Mouse (Mus musculus) kidney, adult 2 months (tissue): ENCODE results near the gene Dand5. TPM values are rescaled to one million over a fixed set of nuclear protein-coding genes. Genes with fewer than 3 reads are reported as not detected.

ENCODE experiments used
- DNase-seq: peaks from one replicate; pipeline ENCODE4 v3.0.0; 2021
- H3K27ac ChIP-seq: fragments of 200-500 bp; 2 replicates; pipeline ENCODE4 v1.5.1; 2012; ENCODE audit warnings: low read depth, low read length, control low read depth, inconsistent platforms; ENCODE audit not compliant: insufficient read depth
- H3K27me3 ChIP-seq: fragments of 200-500 bp; replicated peaks from 2 replicates; pipeline ENCODE4 v1.6.1; 2012; ENCODE audit warnings: mild to moderate bottlenecking, moderate library complexity, low read length, inconsistent platforms; ENCODE audit not compliant: control insufficient read depth, insufficient read depth
- H3K36me3 ChIP-seq: fragments of 200-500 bp; 2 replicates; pipeline ENCODE4 v1.6.1; 2012; ENCODE audit warnings: mild to moderate bottlenecking, moderate library complexity, low read length, inconsistent platforms; ENCODE audit not compliant: control insufficient read depth, insufficient read depth
- H3K4me1 ChIP-seq: fragments of 200-500 bp; 2 replicates; pipeline ENCODE4 v1.6.1; 2011; ENCODE audit warnings: low read length; ENCODE audit not compliant: control insufficient read depth, insufficient read depth
- H3K4me3 ChIP-seq: fragments of 200-500 bp; 2 replicates; pipeline ENCODE4 v1.5.1; 2011; ENCODE audit warnings: mild to moderate bottlenecking, low read depth, low read length, control low read depth; ENCODE audit not compliant: insufficient read depth
- CTCF ChIP-seq: fragments of 200-500 bp; conservative IDR thresholded peaks from 2 replicates; pipeline ENCODE4 v1.5.1; 2011; ENCODE audit warnings: low read depth, mild to moderate bottlenecking, control low read depth, low read length, moderate library complexity, mixed read lengths; ENCODE audit not compliant: insufficient read depth, insufficient read length
- POLR2A ChIP-seq: fragments of 200-500 bp; IDR thresholded peaks from one replicate; pipeline ENCODE4 v1.6.1; 2011; ENCODE audit warnings: low read depth, low read length, control low read depth
- WGBS: fragments of 180-500 bp; shearing (Covaris S2); methylation state at CpG from one replicate; pipeline ENCODE4 v1.1.7; 2018; 5-methylcytosine and 5-hydroxymethylcytosine counted together
- polyA plus RNA-seq: library from polyadenylated mRNA; depleted of rRNA; stranded (reverse); fragments of >200 nt; gene quantifications from 2 replicates; pipeline ENCODE4 v1.2.3, GENCODE M21; 2012

Dand5 gene
- polyA plus RNA-seq, 1 experiment, result 4.4 TPM

DNA sequence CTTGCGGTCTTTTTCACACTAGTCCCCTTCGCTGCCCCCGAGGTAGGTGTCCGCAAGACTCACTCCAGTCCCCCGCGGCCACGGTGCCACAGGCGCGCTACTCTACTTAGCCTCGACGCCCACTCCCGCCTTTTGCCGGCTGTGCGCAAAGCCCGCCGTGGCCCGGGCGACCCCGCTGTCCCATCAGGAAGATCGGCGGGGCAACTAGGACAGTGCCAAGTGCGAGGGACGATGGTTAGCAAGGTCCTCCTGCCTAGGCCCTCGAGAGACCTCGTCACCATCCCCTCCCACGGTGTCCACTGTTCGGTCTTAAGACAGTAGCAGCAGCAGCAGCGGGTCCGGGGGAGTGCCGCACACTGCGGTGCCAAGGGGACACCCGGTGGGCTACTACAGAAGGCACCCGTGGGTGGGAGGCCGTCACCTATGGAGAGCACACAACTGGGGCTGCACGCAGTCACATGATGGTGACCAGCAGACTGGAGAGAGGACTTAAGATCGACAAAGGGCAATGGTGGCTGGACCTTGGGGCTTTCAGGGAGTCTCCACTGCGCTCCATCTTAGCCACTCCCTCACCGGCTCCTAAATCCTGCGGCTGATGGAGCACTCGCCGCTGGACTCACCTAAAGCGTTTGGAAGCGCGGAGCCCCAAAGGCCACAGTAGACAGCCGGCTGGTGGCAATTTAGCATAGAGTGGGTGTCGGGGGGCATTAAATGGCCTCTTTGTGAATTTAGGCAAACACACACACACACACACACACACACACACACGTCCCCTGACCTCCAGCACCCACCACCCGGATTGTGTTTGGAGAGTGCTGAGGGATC, 37.7 kb downstream of the Dand5 start:
- H3K36me3 ChIP-seq, result no peaks in the 10 kb centered on the region
- peaks cover 17% of the 10 kb centered on the region for H3K4me1 ChIP-seq
- 29% methylated on average over 48 of the region's 48 CpGs for WGBS
- no peaks in the 10 kb centered on the region for H3K27me3 ChIP-seq
- TF ChIP-seq POLR2A (no peak), CTCF (no peak)
- DNase-seq, result no peak
- no peak overlapping the region for H3K4me3 ChIP-seq
- H3K27ac ChIP-seq, result no peak overlapping the region

GRCm38 (mm10) chr8:84783919-84784581, 38.6 kb downstream of the Dand5 start:
- peak; percentile 30 for DNase-seq
- H3K4me1 ChIP-seq, result peaks cover 13% of the 10 kb centered on the region; the same call in 1 of the 2 replicates
- no peak for TF ChIP-seq CTCF
- no peak for TF ChIP-seq POLR2A
- no peaks in the 10 kb centered on the region for H3K36me3 ChIP-seq
- H3K27me3 ChIP-seq, result no peaks in the 10 kb centered on the region
- no peak overlapping the region for H3K27ac ChIP-seq
- 22% methylated on average over 33 of the region's 33 CpGs for WGBS
- no peak overlapping the region for H3K4me3 ChIP-seq

- TF ChIP-seq CTCF (no peak), POLR2A (no peak)
- 68% methylated on average over 11 of the region's 11 CpGs for WGBS
- H3K4me3 ChIP-seq, result no peak overlapping the region
- no peaks in the 10 kb centered on the region for H3K36me3 ChIP-seq
- peaks cover 13% of the 10 kb centered on the region; the same call in 1 of the 2 replicates for H3K4me1 ChIP-seq
- H3K27me3 ChIP-seq, result no peaks in the 10 kb centered on the region
- no peak overlapping the region for H3K27ac ChIP-seq
- no peak for DNase-seq
Observed at GRCm38 (mm10) chr8:84783198-84783918, 39.3 kb downstream of the Dand5 start.

DNA sequence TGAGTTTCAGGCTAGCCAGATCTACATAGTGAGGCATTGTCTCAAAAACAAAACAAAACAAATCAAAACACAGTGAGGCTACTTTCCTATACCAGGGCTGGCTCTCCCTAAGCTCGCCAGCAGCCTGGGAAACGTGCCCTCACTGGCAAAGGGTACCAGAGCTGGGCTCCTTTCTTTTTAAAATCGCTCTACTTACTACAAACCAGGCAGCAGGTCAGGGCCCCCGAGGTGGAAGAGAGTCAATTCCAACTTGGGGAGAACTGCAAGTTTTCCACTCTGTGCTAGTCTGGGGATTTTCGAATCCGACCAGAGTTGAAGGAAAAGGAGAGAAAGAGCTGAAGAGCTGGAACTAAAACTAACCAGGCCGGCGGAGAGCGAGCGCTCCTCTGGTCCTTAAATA, 39.9 kb downstream of the Dand5 start:
- H3K27me3 ChIP-seq, result no peaks in the 10 kb centered on the region
- TF ChIP-seq CTCF (no peak), POLR2A (no peak)
- no peak overlapping the region for H3K27ac ChIP-seq
- no peak for DNase-seq
- H3K4me3 ChIP-seq, result no peak overlapping the region
- WGBS, result 68% methylated on average over 10 of the region's 10 CpGs
- H3K36me3 ChIP-seq, result no peaks in the 10 kb centered on the region
- peaks cover 10% of the 10 kb centered on the region; the same call in 1 of the 2 replicates for H3K4me1 ChIP-seq

DNA sequence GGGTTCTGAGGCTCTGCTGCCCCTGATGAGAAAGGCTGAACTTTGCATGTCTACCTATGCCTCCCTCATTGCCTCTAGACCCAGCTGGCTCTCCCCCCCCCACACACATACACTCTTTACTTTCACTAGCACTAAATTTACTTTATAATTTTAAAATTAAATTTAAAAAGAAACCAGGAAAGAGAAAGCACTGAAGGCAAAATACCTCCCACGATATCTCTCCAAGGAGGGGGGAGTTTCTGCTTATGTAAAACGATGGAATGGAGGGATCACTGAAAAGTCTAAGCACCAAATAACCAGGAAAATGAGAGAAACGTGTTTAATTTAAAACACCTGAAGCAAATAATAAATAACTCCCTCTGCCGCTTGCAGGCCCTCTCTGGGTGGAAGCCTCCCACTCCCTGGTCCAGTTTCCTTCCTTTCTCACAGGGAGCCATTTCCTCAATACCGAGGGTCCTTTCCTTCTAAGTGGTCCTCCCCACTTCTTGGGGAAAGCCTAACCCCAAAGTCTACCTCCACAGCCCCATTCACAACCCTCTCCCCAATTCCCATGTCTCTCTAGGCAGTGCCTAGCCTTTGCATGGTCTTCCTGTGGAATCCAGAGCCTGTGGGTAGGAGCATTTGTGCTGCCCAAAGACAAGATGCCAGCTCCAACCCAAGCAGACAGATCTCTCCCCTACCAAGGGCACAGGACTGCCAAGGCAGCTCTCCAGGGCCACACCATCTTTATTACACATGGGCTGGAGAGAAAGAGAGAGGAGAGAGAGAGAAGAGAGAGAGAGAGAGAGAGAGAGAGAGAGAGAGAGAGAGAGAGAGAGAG, 40.7 kb downstream of the Dand5 start:
- no peak overlapping the region for H3K4me3 ChIP-seq
- no peak overlapping the region for H3K27ac ChIP-seq
- TF ChIP-seq CTCF (no peak), POLR2A (no peak)
- no peaks in the 10 kb centered on the region for H3K27me3 ChIP-seq
- peaks cover 10% of the 10 kb centered on the region; the same call in 1 of the 2 replicates for H3K4me1 ChIP-seq
- WGBS, result 58% methylated on average over 5 of the region's 5 CpGs
- no peak for DNase-seq
- no peaks in the 10 kb centered on the region for H3K36me3 ChIP-seq

DNA sequence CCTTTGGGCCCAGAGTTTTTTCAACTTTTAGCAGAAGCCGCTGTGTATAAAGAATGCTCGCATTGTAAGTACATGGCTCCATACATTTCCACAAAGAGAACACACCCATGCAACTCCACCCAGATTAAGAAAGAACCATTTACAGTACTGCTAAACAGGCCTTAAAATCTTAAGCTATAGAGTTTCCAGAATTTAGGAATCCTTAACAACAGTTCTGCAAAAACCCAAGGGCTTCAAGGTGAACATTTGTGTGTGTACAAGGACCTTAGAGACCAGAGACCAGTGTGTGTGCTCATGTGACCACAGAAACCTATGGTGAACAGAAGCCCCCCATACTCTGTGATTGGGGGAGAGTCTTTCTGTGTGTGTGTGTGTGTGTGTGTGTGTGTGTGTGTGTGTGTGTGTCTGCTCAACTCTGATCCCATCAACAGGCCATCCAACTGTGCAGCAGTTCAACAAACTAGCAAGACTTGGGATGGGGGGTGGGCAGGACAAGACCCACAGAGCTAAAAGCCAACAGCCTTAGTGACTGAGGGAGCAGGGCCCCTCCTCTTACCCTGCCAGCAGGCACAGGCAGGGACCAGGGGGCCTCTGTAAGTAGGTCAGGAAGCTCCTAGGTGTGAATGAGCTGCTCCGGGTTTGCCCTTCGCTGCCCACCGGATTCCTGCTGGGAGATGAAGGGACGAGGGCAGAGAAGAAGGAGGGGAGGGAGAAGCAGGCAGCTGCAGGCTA, 41.5 kb downstream of the Dand5 start:
- DNase-seq, result no peak
- WGBS, result 74% methylated on average over 6 of the region's 6 CpGs
- H3K4me1 ChIP-seq, result 0 out of 2 replicates have a peak, but pooled peaks cover 11% of the 10 kb centered on the region
- H3K4me3 ChIP-seq, result no peak overlapping the region
- no peak overlapping the region for H3K27ac ChIP-seq
- no peaks in the 10 kb centered on the region for H3K36me3 ChIP-seq
- no peak for TF ChIP-seq POLR2A
- TF ChIP-seq CTCF, result no peak
- H3K27me3 ChIP-seq, result no peaks in the 10 kb centered on the region
